Mouse (Mus musculus) heart, embryonic 14.5 days (tissue): ENCODE data around the gene Ranbp1. TPM values are rescaled to one million over a fixed set of nuclear protein-coding genes. Genes with fewer than 3 reads are reported as not detected.
A peak's percentile ranks its signal among the peaks of the same experiment; 100 is the strongest.

Experiments
- ATAC-seq: fragments of 200-750 bp; cut with Nextera tagmentation; 2 replicates; pipeline ENCODE4 v1.8.0; 2017; ENCODE audit warnings: low read depth, moderate TSS enrichment; ENCODE audit not compliant: insufficient number of reproducible peaks, insufficient read depth, low FRiP score
- H3K27ac ChIP-seq, 2 experiments: fragments of 200-500 bp in 1 of 2; fragments of 300-500 bp in 1 of 2; sonication (generic) in 1 of 2; replicated peaks in 1 of 2; 2 replicates each; pipeline ENCODE4 v1.5.1; 2012 to 2014; ENCODE audit warnings: low read depth in 2 of 2, low read length in 2 of 2, control low read depth in 1 of 2, mild to moderate bottlenecking in 1 of 2, mixed read lengths in 1 of 2; ENCODE audit not compliant: control insufficient read depth in 1 of 2, insufficient read depth in 1 of 2
- H3K27me3 ChIP-seq: fragments of 300-500 bp; sonication (generic); 2 replicates; pipeline ENCODE4 v1.6.1; 2014; ENCODE audit warnings: mild to moderate bottlenecking, low read length, control low read depth; ENCODE audit not compliant: control insufficient read depth, insufficient read depth
- H3K36me3 ChIP-seq: fragments of 300-500 bp; sonication (generic); 2 replicates; pipeline ENCODE4 v1.6.1; 2014; ENCODE audit warnings: mild to moderate bottlenecking, control low read depth, low read length, mixed read lengths; ENCODE audit not compliant: control insufficient read depth, insufficient read depth
- H3K4me1 ChIP-seq, 2 experiments: fragments of 200-500 bp in 1 of 2; fragments of 300-500 bp in 1 of 2; sonication (generic) in 1 of 2; 2 replicates each; pipeline ENCODE4 v1.6.1; 2012 to 2014; ENCODE audit warnings: low read length in 2 of 2, control low read depth in 1 of 2, mixed read lengths in 1 of 2; ENCODE audit not compliant: control insufficient read depth in 2 of 2, insufficient read depth in 2 of 2
- H3K4me2 ChIP-seq: fragments of 300-500 bp; sonication (generic); 2 replicates; pipeline ENCODE4 v1.6.1; 2014; ENCODE audit warnings: mild to moderate bottlenecking, low read length
- H3K4me3 ChIP-seq, 2 experiments: fragments of 200-500 bp in 1 of 2; fragments of 300-500 bp in 1 of 2; sonication (generic) in 1 of 2; 2 replicates each; pipeline ENCODE4 v1.5.1; 2012 to 2014; ENCODE audit warnings: low read length in 2 of 2, mild to moderate bottlenecking in 2 of 2, control low read depth in 1 of 2, low read depth in 1 of 2, moderate library complexity in 1 of 2; ENCODE audit not compliant: control insufficient read depth in 1 of 2, insufficient read depth in 1 of 2
- H3K9ac ChIP-seq: fragments of 300-500 bp; sonication (generic); 2 replicates; pipeline ENCODE4 v1.6.1; 2014; ENCODE audit warnings: mild to moderate bottlenecking, low read length
- H3K9me3 ChIP-seq: fragments of 300-500 bp; sonication (generic); 2 replicates; pipeline ENCODE4 v1.6.1; 2016; ENCODE audit warnings: low read length, control low read depth; ENCODE audit not compliant: control insufficient read depth
- WGBS: fragments of 180-500 bp; shearing (Covaris S2); extraction: QIAGEN DNeasy Blood & Tissue Kit; methylation state at CpG from one replicate; pipeline ENCODE4 v1.1.7; 2014; 5-methylcytosine and 5-hydroxymethylcytosine counted together
- polyA plus RNA-seq: library from polyadenylated mRNA; unstranded; fragments of >200 nt; fragmentation: Nextera tagmentation; extraction: Ambion mirVana; gene quantifications from 2 replicates; pipeline ENCODE4 v1.2.1, GENCODE M21; 2014

Ranbp1 gene
- polyA plus RNA-seq, 1 experiment from 2014 or later = 354 TPM

GRCm38 (mm10) chr16:18265024-18265423 lies 16.5 kb upstream of the Ranbp1 start:
- H3K27ac ChIP-seq = no peak overlapping the region
- no peak overlapping the region for H3K4me3 ChIP-seq
- no peak overlapping the region for H3K4me2 ChIP-seq
- no peak overlapping the region for H3K9ac ChIP-seq
- no peaks in the 10 kb centered on the region for H3K4me1 ChIP-seq
- 86% methylated on average over 2 of the region's 2 CpGs for WGBS
- H3K36me3 ChIP-seq = peaks cover 95% of the 10 kb centered on the region
- no peaks in the 10 kb centered on the region for H3K27me3 ChIP-seq
- no peak for ATAC-seq
- no peaks in the 10 kb centered on the region for H3K9me3 ChIP-seq

GRCm38 (mm10) chr16:18258221-18258620 lies 9.7 kb upstream of the Ranbp1 start, which contains the start of gene Gm49776:
TSS of gene Gm49776 (minus strand) at chr16:18258321.
- Histone ChIP-seq H3K9ac (no peak within 1 kb of the TSS), H3K27ac (no peak within 1 kb of the TSS), H3K9me3 (no peaks in the 10 kb centered on the region), H3K4me3 (no peak within 1 kb of the TSS), H3K27me3 (no peaks in the 10 kb centered on the region), H3K36me3 (peaks cover 97% of the 10 kb centered on the region), H3K4me1 (no peaks in the 10 kb centered on the region), H3K4me2 (no peak within 1 kb of the TSS)
- WGBS = 90% methylated on average over 2 of the region's 2 CpGs
- ATAC-seq = no peak

- no peaks in the 10 kb centered on the region for H3K27me3 ChIP-seq
- H3K4me3 ChIP-seq = no peak overlapping the region
- H3K27ac ChIP-seq = no peak overlapping the region
- no peaks in the 10 kb centered on the region for H3K9me3 ChIP-seq
- H3K9ac ChIP-seq = no peak overlapping the region
- H3K4me2 ChIP-seq = no peak overlapping the region
- WGBS = 86% methylated on average over 1 of the region's 1 CpGs
- H3K36me3 ChIP-seq = peaks cover 90% of the 10 kb centered on the region
- peaks cover 10 to 19% of the 10 kb centered on the region in 2 experiments for H3K4me1 ChIP-seq
- ATAC-seq = no peak
Measured at GRCm38 (mm10) chr16:18253866-18254265, 5.3 kb upstream of the Ranbp1 start.

GRCm38 (mm10) chr16:18252736-18253135 lies 4.2 kb upstream of the Ranbp1 start:
- Histone ChIP-seq H3K9ac (no peak overlapping the region), H3K4me3 (no peak overlapping the region), H3K9me3 (no peaks in the 10 kb centered on the region), H3K36me3 (peaks cover 79% of the 10 kb centered on the region), H3K4me2 (no peak overlapping the region), H3K27ac (no peak overlapping the region), H3K4me1 (peaks cover 10 to 19% of the 10 kb centered on the region in 2 experiments), H3K27me3 (no peaks in the 10 kb centered on the region)
- 82% methylated on average over 6 of the region's 6 CpGs for WGBS
- ATAC-seq = no peak

- Histone ChIP-seq H3K9ac (peak overlapping the region; percentile 49), H3K27me3 (no peaks in the 10 kb centered on the region), H3K4me2 (peak overlapping the region; percentile 96), H3K9me3 (no peaks in the 10 kb centered on the region), H3K36me3 (peaks cover 74% of the 10 kb centered on the region), H3K4me1 (peaks cover 10 to 33% of the 10 kb centered on the region in 2 experiments), H3K4me3 (no peak overlapping the region), H3K27ac (no peak overlapping the region)
- no peak for ATAC-seq
- WGBS = 59% methylated on average over 10 of the region's 10 CpGs
Measured at GRCm38 (mm10) chr16:18250828-18251790, 2.6 kb upstream of the Ranbp1 start.

- Histone ChIP-seq H3K9ac (peak overlapping the region; percentile 94), H3K4me2 (peak overlapping the region; percentile 96), H3K27ac (0 out of 4 replicates have a peak overlapping the region, but pooled peaks of 1 of the 2 experiments have one; percentile 3), H3K9me3 (no peaks in the 10 kb centered on the region), H3K36me3 (peaks cover 74% of the 10 kb centered on the region), H3K4me1 (peaks cover 10 to 33% of the 10 kb centered on the region in 2 experiments), H3K4me3 (peak overlapping the region in 1 of 2 experiments; percentile 97; a peak in 2 of 4 replicates), H3K27me3 (no peaks in the 10 kb centered on the region)
- no peak for ATAC-seq
- WGBS = 66% methylated on average over 4 of the region's 4 CpGs
Measured at GRCm38 (mm10) chr16:18250231-18250630, 1.7 kb upstream of the Ranbp1 start.

- Histone ChIP-seq H3K4me1 (peaks cover 10 to 33% of the 10 kb centered on the region in 2 experiments), H3K9ac (peak overlapping the region; percentile 94), H3K27ac (peak overlapping the region; percentile 93), H3K4me3 (peak overlapping the region; percentile 79 to 97), H3K9me3 (no peaks in the 10 kb centered on the region), H3K27me3 (no peaks in the 10 kb centered on the region), H3K4me2 (peak overlapping the region; percentile 96), H3K36me3 (peaks cover 74% of the 10 kb centered on the region)
- 4% methylated on average over 27 of the region's 27 CpGs for WGBS
- peak; percentile 6; the same call in 1 of the 2 replicates for ATAC-seq
Measured at GRCm38 (mm10) chr16:18249364-18249967, 934 bp upstream of the Ranbp1 start.
